Mouse (Mus musculus): Measurements from ENCODE around the gene Spock2. TPM values are rescaled to one million over a fixed set of nuclear protein-coding genes. Genes with fewer than 3 reads are reported as not detected.
A peak's percentile ranks its signal among the peaks of the same experiment; 100 is the strongest.

The Spock2 gene
- polyA plus RNA-seq, 1 experiment = 11.0 TPM

DNA sequence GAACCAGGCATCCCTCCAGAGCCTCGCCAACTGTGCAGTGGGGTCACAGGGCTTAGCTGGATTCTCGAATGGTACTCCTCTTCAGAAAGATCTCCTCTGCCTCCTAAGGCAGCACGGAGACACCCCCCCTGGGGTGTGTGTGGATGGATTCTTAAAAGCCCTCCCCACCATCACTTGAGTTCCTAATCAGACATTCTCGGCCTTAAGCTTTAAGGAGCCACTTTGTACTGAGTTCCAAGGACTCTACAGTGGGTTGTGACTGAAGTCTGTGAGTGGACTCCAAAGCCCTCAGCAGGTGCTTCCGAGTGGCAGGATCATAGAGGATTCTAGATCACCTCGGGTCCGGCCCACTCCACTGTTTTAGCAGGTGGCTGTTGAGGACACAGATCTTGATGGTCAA, 12.4 kb downstream of the Spock2 start:
- Histone ChIP-seq H3K9me3 (replicated peaks; ENCODE audit: control insufficient read depth, insufficient read depth, low read length, poor library complexity, severe bottlenecking) (no peaks in the 10 kb centered on the region), H3K36me3 (ENCODE audit: control insufficient read depth, insufficient read depth, low read length, poor library complexity, severe bottlenecking) (no peaks in the 10 kb centered on the region), H3K9ac (ENCODE audit: low read depth, poor library complexity, severe bottlenecking) (no peak overlapping the region), H3K27ac (ENCODE audit: insufficient read depth, low read length) (no peak overlapping the region), H3K4me1 (ENCODE audit: control insufficient read depth, insufficient read depth, low read length) (peaks cover 2% of the 10 kb centered on the region), H3K27me3 (ENCODE audit: control insufficient read depth, insufficient read depth, low read length, poor library complexity, severe bottlenecking) (no peaks in the 10 kb centered on the region), H3K4me3 (ENCODE audit: low read depth, low read length) (no peak overlapping the region)
- TF ChIP-seq CTCF (IDR thresholded peaks at IDR 0.05; ENCODE audit: low read depth, low read length) (no peak), EP300 (IDR thresholded peaks at IDR 0.05; ENCODE audit: insufficient read depth, low read depth, low read length) (no peak), POLR2A (IDR thresholded peaks at IDR 0.05; ENCODE audit: insufficient read depth, low read length) (no peak)

DNA sequence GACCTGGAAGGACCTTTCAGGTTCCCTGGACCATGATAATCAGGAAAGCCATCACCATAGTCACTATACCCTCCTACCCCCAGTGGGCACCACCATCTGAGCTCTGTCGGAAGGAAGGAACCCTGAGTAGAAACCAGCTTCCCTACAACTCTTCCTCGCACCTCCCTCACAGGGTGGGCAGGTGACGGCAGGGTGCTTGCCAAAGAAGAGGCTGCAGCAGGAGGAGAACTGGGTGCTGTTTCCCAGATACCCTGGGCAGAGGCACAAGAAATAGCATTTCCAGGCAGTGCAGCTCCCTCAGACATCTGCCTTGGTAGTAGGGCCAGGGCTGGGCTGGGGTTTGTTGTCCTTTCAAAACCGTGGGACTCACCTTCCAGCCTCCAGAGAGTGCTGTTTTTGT, 14.6 kb downstream of the Spock2 start:
- Histone ChIP-seq H3K27ac (ENCODE audit: insufficient read depth, low read length) (no peak overlapping the region), H3K9me3 (replicated peaks; ENCODE audit: control insufficient read depth, insufficient read depth, low read length, poor library complexity, severe bottlenecking) (no peaks in the 10 kb centered on the region), H3K36me3 (ENCODE audit: control insufficient read depth, insufficient read depth, low read length, poor library complexity, severe bottlenecking) (no peaks in the 10 kb centered on the region), H3K4me3 (ENCODE audit: low read depth, low read length) (no peak overlapping the region), H3K27me3 (ENCODE audit: control insufficient read depth, insufficient read depth, low read length, poor library complexity, severe bottlenecking) (no peaks in the 10 kb centered on the region), H3K9ac (ENCODE audit: low read depth, poor library complexity, severe bottlenecking) (no peak overlapping the region), H3K4me1 (ENCODE audit: control insufficient read depth, insufficient read depth, low read length) (peaks cover 2% of the 10 kb centered on the region)
- TF ChIP-seq EP300 (IDR thresholded peaks at IDR 0.05; ENCODE audit: insufficient read depth, low read depth, low read length) (no peak), CTCF (IDR thresholded peaks at IDR 0.05; ENCODE audit: low read depth, low read length) (no peak), POLR2A (IDR thresholded peaks at IDR 0.05; ENCODE audit: insufficient read depth, low read length) (no peak)

DNA sequence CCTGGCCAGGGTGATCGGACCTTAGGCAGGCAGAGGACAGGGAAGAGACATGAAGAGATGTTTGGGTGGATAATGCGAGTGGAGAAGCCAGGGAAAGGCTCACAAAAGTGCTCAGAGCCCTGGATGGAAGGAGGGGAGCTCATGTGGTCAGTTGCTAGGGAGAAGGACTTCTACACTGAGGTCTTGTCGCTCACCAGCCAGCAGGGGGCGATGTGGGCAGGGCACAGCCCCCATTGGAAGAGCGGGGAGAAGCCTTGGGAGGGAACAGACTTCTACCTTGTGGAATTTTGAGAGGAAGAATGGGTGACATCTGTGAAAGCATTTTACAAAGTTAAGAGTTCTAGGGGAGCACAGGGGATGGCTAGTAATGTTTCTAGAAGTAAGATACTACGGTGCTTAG, 18.1 kb downstream of the Spock2 start:
- H3K9me3 ChIP-seq (replicated peaks; ENCODE audit: control insufficient read depth, insufficient read depth, low read length, poor library complexity, severe bottlenecking) = no peaks in the 10 kb centered on the region
- no peak overlapping the region for H3K27ac ChIP-seq (ENCODE audit: insufficient read depth, low read length)
- H3K27me3 ChIP-seq (ENCODE audit: control insufficient read depth, insufficient read depth, low read length, poor library complexity, severe bottlenecking) = no peaks in the 10 kb centered on the region
- TF ChIP-seq EP300 (IDR thresholded peaks at IDR 0.05; ENCODE audit: insufficient read depth, low read depth, low read length) (no peak), CTCF (IDR thresholded peaks at IDR 0.05; ENCODE audit: low read depth, low read length) (peak; percentile 98)
- H3K4me3 ChIP-seq (ENCODE audit: low read depth, low read length) = no peak overlapping the region
- peaks cover 2% of the 10 kb centered on the region for H3K4me1 ChIP-seq (ENCODE audit: control insufficient read depth, insufficient read depth, low read length)
- no peaks in the 10 kb centered on the region for H3K36me3 ChIP-seq (ENCODE audit: control insufficient read depth, insufficient read depth, low read length, poor library complexity, severe bottlenecking)
- no peak overlapping the region for H3K9ac ChIP-seq (ENCODE audit: low read depth, poor library complexity, severe bottlenecking)

DNA sequence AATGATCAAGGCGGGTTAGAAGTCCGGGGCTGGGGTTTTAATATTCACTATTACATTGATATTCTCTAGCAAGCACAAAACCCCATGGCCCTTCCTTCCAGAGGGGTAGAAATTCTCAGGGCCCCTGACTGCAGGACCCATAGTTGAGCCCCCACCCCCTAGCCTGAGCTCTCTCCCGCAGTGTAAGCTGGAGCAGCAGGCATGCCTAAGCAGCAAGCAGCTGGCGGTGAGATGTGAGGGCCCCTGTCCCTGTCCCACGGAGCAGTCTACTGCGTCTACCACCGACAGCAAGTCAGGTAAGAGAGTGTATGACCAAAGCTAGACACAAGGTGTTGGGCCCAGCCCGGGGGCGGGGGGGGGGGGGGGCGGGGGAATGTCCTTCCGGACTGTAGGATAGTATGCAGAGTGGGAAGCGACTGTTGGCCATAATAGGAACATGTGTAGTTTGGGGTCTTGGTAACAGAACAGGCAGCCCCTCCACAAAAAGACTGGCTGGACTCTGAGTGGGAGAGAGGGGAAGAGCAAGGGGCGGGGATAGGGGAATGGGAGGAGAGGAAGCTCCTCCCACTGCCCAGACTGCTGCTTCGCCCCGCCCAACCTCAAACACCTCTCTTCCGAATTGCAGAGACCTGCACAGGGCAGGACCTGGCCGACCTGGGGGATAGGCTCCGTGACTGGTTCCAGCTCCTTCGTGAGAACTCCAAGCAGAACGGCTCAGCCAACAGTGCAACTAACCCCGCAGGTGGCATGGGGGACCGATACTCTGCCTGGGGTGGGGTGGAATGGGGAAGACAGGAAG, 19.7 kb downstream of the Spock2 start:
- TF ChIP-seq EP300 (IDR thresholded peaks at IDR 0.05; ENCODE audit: insufficient read depth, low read depth, low read length) (no peak), POLR2A (IDR thresholded peaks at IDR 0.05; ENCODE audit: insufficient read depth, low read length) (no peak), CTCF (IDR thresholded peaks at IDR 0.05; ENCODE audit: low read depth, low read length) (no peak)
- no peaks in the 10 kb centered on the region for H3K4me1 ChIP-seq (ENCODE audit: control insufficient read depth, insufficient read depth, low read length)
- H3K4me3 ChIP-seq (ENCODE audit: low read depth, low read length) = peak overlapping the region; percentile 54
- H3K27me3 ChIP-seq (ENCODE audit: control insufficient read depth, insufficient read depth, low read length, poor library complexity, severe bottlenecking) = no peaks in the 10 kb centered on the region
- no peaks in the 10 kb centered on the region for H3K9me3 ChIP-seq (replicated peaks; ENCODE audit: control insufficient read depth, insufficient read depth, low read length, poor library complexity, severe bottlenecking)
- no peak overlapping the region for H3K27ac ChIP-seq (ENCODE audit: insufficient read depth, low read length)
- H3K9ac ChIP-seq (ENCODE audit: low read depth, poor library complexity, severe bottlenecking) = peak overlapping the region; percentile 14; the same call in 1 of the 2 replicates
- no peaks in the 10 kb centered on the region for H3K36me3 ChIP-seq (ENCODE audit: control insufficient read depth, insufficient read depth, low read length, poor library complexity, severe bottlenecking)

DNA sequence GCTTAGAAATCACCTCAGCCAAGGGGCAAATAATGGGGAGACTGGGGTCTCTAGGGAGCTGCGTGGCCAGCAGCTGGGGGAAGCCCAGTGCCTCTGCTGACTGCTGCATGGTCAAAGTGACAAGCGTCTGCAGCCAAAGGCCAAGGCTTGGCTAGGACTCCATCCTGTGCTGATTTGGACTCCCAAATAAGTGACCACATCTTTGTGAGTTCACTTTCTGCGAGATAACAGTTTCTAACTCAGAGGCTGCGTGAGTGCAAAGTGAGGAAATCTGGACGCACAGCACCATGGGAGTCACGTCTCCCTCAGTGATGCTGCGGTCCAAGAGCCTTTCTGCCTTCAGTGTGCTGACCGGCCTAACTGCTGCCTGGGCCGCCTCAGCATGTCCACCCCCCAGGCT, 22.3 kb downstream of the Spock2 start:
- Histone ChIP-seq H3K4me1 (ENCODE audit: control insufficient read depth, insufficient read depth, low read length) (peaks cover 2% of the 10 kb centered on the region), H3K9ac (ENCODE audit: low read depth, poor library complexity, severe bottlenecking) (no peak overlapping the region), H3K27me3 (ENCODE audit: control insufficient read depth, insufficient read depth, low read length, poor library complexity, severe bottlenecking) (no peaks in the 10 kb centered on the region), H3K4me3 (ENCODE audit: low read depth, low read length) (no peak overlapping the region), H3K27ac (ENCODE audit: insufficient read depth, low read length) (no peak overlapping the region), H3K9me3 (replicated peaks; ENCODE audit: control insufficient read depth, insufficient read depth, low read length, poor library complexity, severe bottlenecking) (no peaks in the 10 kb centered on the region), H3K36me3 (ENCODE audit: control insufficient read depth, insufficient read depth, low read length, poor library complexity, severe bottlenecking) (no peaks in the 10 kb centered on the region)
- TF ChIP-seq CTCF (IDR thresholded peaks at IDR 0.05; ENCODE audit: low read depth, low read length) (no peak), POLR2A (IDR thresholded peaks at IDR 0.05; ENCODE audit: insufficient read depth, low read length) (no peak), EP300 (IDR thresholded peaks at IDR 0.05; ENCODE audit: insufficient read depth, low read depth, low read length) (no peak)

DNA sequence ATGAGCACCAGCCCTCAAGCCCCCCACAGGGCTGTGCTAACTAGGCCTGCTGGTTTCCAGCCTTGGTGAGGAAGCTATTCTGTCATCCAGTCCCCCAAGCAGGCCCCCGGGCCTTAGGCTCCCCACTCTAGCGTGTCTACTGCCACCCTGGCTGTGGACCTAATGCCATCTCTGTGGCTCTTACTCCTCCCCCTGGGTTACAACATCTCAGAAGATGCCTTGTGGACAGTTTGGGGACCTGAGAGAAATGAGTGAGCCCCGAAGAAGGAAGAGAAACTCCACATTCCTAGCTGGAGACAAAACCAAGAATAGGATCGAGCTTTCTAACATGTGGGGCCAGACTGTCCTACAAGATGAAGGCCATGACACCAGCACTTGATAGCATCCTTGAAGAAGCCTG, 24.5 kb downstream of the Spock2 start:
- no peaks in the 10 kb centered on the region for H3K9me3 ChIP-seq (replicated peaks; ENCODE audit: control insufficient read depth, insufficient read depth, low read length, poor library complexity, severe bottlenecking)
- TF ChIP-seq POLR2A (IDR thresholded peaks at IDR 0.05; ENCODE audit: insufficient read depth, low read length) (no peak), EP300 (IDR thresholded peaks at IDR 0.05; ENCODE audit: insufficient read depth, low read depth, low read length) (no peak), CTCF (IDR thresholded peaks at IDR 0.05; ENCODE audit: low read depth, low read length) (no peak)
- H3K27me3 ChIP-seq (ENCODE audit: control insufficient read depth, insufficient read depth, low read length, poor library complexity, severe bottlenecking) = no peaks in the 10 kb centered on the region
- no peak overlapping the region for H3K27ac ChIP-seq (ENCODE audit: insufficient read depth, low read length)
- H3K4me1 ChIP-seq (ENCODE audit: control insufficient read depth, insufficient read depth, low read length) = peaks cover 8% of the 10 kb centered on the region
- no peak overlapping the region for H3K4me3 ChIP-seq (ENCODE audit: low read depth, low read length)
- H3K9ac ChIP-seq (ENCODE audit: low read depth, poor library complexity, severe bottlenecking) = no peak overlapping the region
- no peaks in the 10 kb centered on the region for H3K36me3 ChIP-seq (ENCODE audit: control insufficient read depth, insufficient read depth, low read length, poor library complexity, severe bottlenecking)
